Mouse (Mus musculus) heart, embryonic 11.5 days (tissue): ENCODE measurements around the gene Clec2l. TPM values are rescaled to one million over a fixed set of nuclear protein-coding genes. Genes with fewer than 3 reads are reported as not detected.

Experiments used
- ATAC-seq: fragments of 200-750 bp; cut with Nextera tagmentation; replicated peaks from 2 replicates; pipeline ENCODE4 v1.8.0; 2017; ENCODE audit warnings: moderate library complexity; ENCODE audit not compliant: insufficient number of reproducible peaks, low FRiP score, low TSS enrichment
- H3K27ac ChIP-seq: fragments of 300-500 bp; sonication (generic); 2 replicates; pipeline ENCODE4 v1.5.1; 2014; ENCODE audit warnings: mild to moderate bottlenecking, low read depth, low read length
- H3K27me3 ChIP-seq: fragments of 300-500 bp; sonication (generic); 2 replicates; pipeline ENCODE4 v1.6.1; 2014; ENCODE audit warnings: mild to moderate bottlenecking, low read length, mixed read lengths; ENCODE audit not compliant: control insufficient read depth, insufficient read depth
- H3K36me3 ChIP-seq: fragments of 300-500 bp; sonication (generic); 2 replicates; pipeline ENCODE4 v1.6.1; 2014; ENCODE audit warnings: mild to moderate bottlenecking, low read length, moderate library complexity, mixed read lengths; ENCODE audit not compliant: control insufficient read depth, insufficient read depth
- H3K4me1 ChIP-seq: fragments of 300-500 bp; sonication (generic); 2 replicates; pipeline ENCODE4 v1.6.1; 2014; ENCODE audit warnings: low read length; ENCODE audit not compliant: control insufficient read depth, insufficient read depth
- H3K4me2 ChIP-seq: fragments of 300-500 bp; sonication (generic); 2 replicates; pipeline ENCODE4 v1.6.1; 2014; ENCODE audit warnings: mild to moderate bottlenecking, moderate library complexity
- H3K4me3 ChIP-seq: fragments of 300-500 bp; sonication (generic); 2 replicates; pipeline ENCODE4 v1.5.1; 2014; ENCODE audit warnings: low read depth, low read length
- H3K9ac ChIP-seq: fragments of 300-500 bp; sonication (generic); 2 replicates; pipeline ENCODE4 v1.6.1; 2014; ENCODE audit warnings: mild to moderate bottlenecking, low read depth, low read length, moderate library complexity
- H3K9me3 ChIP-seq: fragments of 300-500 bp; sonication (generic); replicated peaks from 2 replicates; pipeline ENCODE4 v1.6.1; 2016; ENCODE audit warnings: low read length; ENCODE audit not compliant: control insufficient read depth
- WGBS: fragments of 180-500 bp; shearing (Covaris S2); extraction: QIAGEN DNeasy Blood & Tissue Kit; methylation state at CpG from one replicate; pipeline ENCODE4 v1.1.7; 2014; ENCODE audit not compliant: insufficient replicate concordance; 5-methylcytosine and 5-hydroxymethylcytosine counted together
- polyA plus RNA-seq: library from polyadenylated mRNA; unstranded; fragments of >200 nt; fragmentation: Nextera tagmentation; extraction: Ambion mirVana; gene quantifications from 2 replicates; pipeline ENCODE4 v1.2.1, GENCODE M21; 2014

The Clec2l gene
- polyA plus RNA-seq, 1 experiment from 2014 or later: 1.1 TPM

- no peak for ATAC-seq
- Histone ChIP-seq H3K27ac (no peak overlapping the region), H3K9me3 (no peaks in the 10 kb centered on the region), H3K4me3 (no peak overlapping the region), H3K4me2 (no peak overlapping the region), H3K9ac (no peak overlapping the region), H3K4me1 (peaks cover 8% of the 10 kb centered on the region), H3K36me3 (no peaks in the 10 kb centered on the region), H3K27me3 (peaks cover 49% of the 10 kb centered on the region)
- WGBS: 67% methylated on average over 2 of the region's 2 CpGs
Observed at GRCm38 (mm10) chr6:38632826-38633225, 30.0 kb upstream of the Clec2l start.

- Histone ChIP-seq H3K27ac (no peak overlapping the region), H3K27me3 (peaks cover 63% of the 10 kb centered on the region), H3K4me3 (no peak overlapping the region), H3K9ac (no peak overlapping the region), H3K36me3 (no peaks in the 10 kb centered on the region), H3K9me3 (no peaks in the 10 kb centered on the region), H3K4me1 (peaks cover 8% of the 10 kb centered on the region), H3K4me2 (no peak overlapping the region)
- WGBS: 74% methylated on average over 8 of the region's 8 CpGs
- ATAC-seq: no peak
Observed at GRCm38 (mm10) chr6:38634461-38634860, 28.4 kb upstream of the Clec2l start.

GRCm38 (mm10) chr6:38635941-38636851, 26.7 kb upstream of the Clec2l start:
- Histone ChIP-seq H3K9me3 (no peaks in the 10 kb centered on the region), H3K4me3 (peak overlapping the region; percentile 55), H3K27ac (no peak overlapping the region), H3K36me3 (no peaks in the 10 kb centered on the region), H3K9ac (peak overlapping the region; percentile 17; the same call in 1 of the 2 replicates), H3K4me2 (peak overlapping the region; percentile 100), H3K27me3 (peaks cover 81% of the 10 kb centered on the region), H3K4me1 (peaks cover 8% of the 10 kb centered on the region)
- 2% methylated on average over 59 of the region's 72 CpGs for WGBS
- peak; percentile 68 for ATAC-seq

GRCm38 (mm10) chr6:38636852-38637618, 25.8 kb upstream of the Clec2l start, which contains the start of gene Klrg2:
TSS of gene Klrg2 (minus strand) at chr6:38637242.
- peak; percentile 72 for ATAC-seq
- Histone ChIP-seq H3K4me1 (peaks cover 8% of the 10 kb centered on the region), H3K4me2 (peak within 1 kb of the TSS; percentile 100), H3K4me3 (peak within 1 kb of the TSS; percentile 55), H3K27me3 (peaks cover 87% of the 10 kb centered on the region), H3K36me3 (no peaks in the 10 kb centered on the region), H3K9ac (peak within 1 kb of the TSS; percentile 17; the same call in 1 of the 2 replicates), H3K27ac (no peak within 1 kb of the TSS), H3K9me3 (no peaks in the 10 kb centered on the region)
- 2% methylated on average over 59 of the region's 60 CpGs for WGBS

- peaks cover 8% of the 10 kb centered on the region for H3K4me1 ChIP-seq
- no peak overlapping the region for H3K4me3 ChIP-seq
- peaks cover 65% of the 10 kb centered on the region for H3K27me3 ChIP-seq
- no peak overlapping the region for H3K27ac ChIP-seq
- H3K36me3 ChIP-seq: no peaks in the 10 kb centered on the region
- no peaks in the 10 kb centered on the region for H3K9me3 ChIP-seq
- WGBS: 72% methylated on average over 11 of the region's 11 CpGs
- H3K4me2 ChIP-seq: no peak overlapping the region
- no peak for ATAC-seq
- H3K9ac ChIP-seq: no peak overlapping the region
Observed at GRCm38 (mm10) chr6:38640401-38640800, 22.5 kb upstream of the Clec2l start.

- WGBS: 58% methylated on average over 5 of the region's 5 CpGs
- no peak overlapping the region for H3K4me2 ChIP-seq
- H3K27me3 ChIP-seq: peaks cover 57% of the 10 kb centered on the region
- no peak for ATAC-seq
- no peaks in the 10 kb centered on the region for H3K36me3 ChIP-seq
- H3K9ac ChIP-seq: no peak overlapping the region
- no peak overlapping the region for H3K4me3 ChIP-seq
- H3K27ac ChIP-seq: no peak overlapping the region
- no peaks in the 10 kb centered on the region for H3K9me3 ChIP-seq
- peaks cover 5% of the 10 kb centered on the region for H3K4me1 ChIP-seq
Observed at GRCm38 (mm10) chr6:38641228-38641627, 21.6 kb upstream of the Clec2l start.

- Histone ChIP-seq H3K4me2 (no peak overlapping the region), H3K4me1 (peaks cover 5% of the 10 kb centered on the region), H3K36me3 (no peaks in the 10 kb centered on the region), H3K9ac (no peak overlapping the region), H3K9me3 (no peaks in the 10 kb centered on the region), H3K27ac (no peak overlapping the region), H3K27me3 (peaks cover 53% of the 10 kb centered on the region), H3K4me3 (no peak overlapping the region)
- ATAC-seq: no peak
- 43% methylated on average over 5 of the region's 5 CpGs for WGBS
Observed at GRCm38 (mm10) chr6:38641645-38642044, 21.2 kb upstream of the Clec2l start.

- Histone ChIP-seq H3K4me3 (no peak overlapping the region), H3K4me2 (no peak overlapping the region), H3K36me3 (no peaks in the 10 kb centered on the region), H3K9me3 (no peaks in the 10 kb centered on the region), H3K9ac (no peak overlapping the region), H3K4me1 (no peaks in the 10 kb centered on the region; the same call in 1 of the 2 replicates), H3K27me3 (peaks cover 44% of the 10 kb centered on the region), H3K27ac (no peak overlapping the region)
- no peak for ATAC-seq
- 52% methylated on average over 5 of the region's 5 CpGs for WGBS
Observed at GRCm38 (mm10) chr6:38642593-38642992, 20.3 kb upstream of the Clec2l start.
